Mouse (Mus musculus): ENCODE data around the gene Tet1. TPM values are rescaled to one million over a fixed set of nuclear protein-coding genes. Genes with fewer than 3 reads are reported as not detected.
"Not testable (repeated sequence)": the region's sequence is repeated elsewhere in the genome, so short reads cannot be mapped to it uniquely, and the experiment has no call there.

The Tet1 gene
- 29.2 and 32.1 TPM in 2 replicates for polyA plus RNA-seq (2015; fragmentation: Nextera tagmentation; extraction: Ambion mirVana)

DNA sequence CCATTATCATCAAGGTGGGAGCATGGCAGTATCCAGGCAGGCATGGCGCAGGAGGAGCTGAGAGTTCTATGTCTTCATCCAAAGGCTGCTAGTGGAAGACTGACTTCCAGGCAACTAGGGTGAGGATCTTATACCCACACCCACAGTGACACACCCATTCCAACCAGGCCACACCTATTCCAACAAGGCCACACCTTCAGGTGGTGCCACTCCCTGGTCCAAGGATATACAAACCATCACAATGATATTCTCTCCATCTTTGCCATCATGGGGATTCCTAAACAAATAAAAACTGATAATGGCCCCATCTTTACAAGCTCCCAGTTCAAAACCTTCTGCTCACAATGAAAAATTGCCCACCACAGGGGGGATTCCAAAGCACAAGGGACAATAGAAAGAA is at the start of gene Tet1:
Tet1 (minus strand) TSS at position 101 of the 400 bp plus-strand sequence.
- H3K4me1 ChIP-seq; ATAC-seq; H3K27me3 ChIP-seq; H3K36me3 ChIP-seq (ENCODE audit: poor library complexity, severe bottlenecking); H3K27ac ChIP-seq; H3K4me3 ChIP-seq; H3K4me2 ChIP-seq; H3K9me3 ChIP-seq (replicated peaks); H3K9ac ChIP-seq: not testable (repeated sequence)
- no CpG with 5 or more reads among the region's 1 CpGs for WGBS

DNA sequence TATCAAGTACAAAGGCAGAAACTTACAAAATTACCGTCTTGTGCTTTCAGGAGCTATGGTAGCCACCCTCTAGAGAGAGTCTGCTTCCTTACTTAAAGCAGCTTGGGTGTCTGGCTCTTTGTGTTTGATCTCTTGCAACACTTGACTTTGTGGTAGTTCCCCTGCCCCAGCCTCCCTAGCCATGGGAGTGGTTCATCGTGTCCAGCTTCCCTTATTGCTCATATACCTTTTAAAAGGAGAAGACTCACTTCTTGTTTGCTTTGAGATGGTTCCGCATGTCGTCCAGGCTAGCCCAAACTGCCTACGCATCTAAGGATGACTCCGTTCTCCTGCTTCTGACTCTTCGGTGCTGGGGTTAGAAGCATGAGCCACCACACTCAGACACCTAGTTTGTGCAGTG is 39.8 kb upstream of the Tet1 start:
- Histone ChIP-seq H3K4me2 (no peak overlapping the region), H3K4me3 (no peak overlapping the region), H3K27me3 (no peaks in the 10 kb centered on the region), H3K36me3 (ENCODE audit: poor library complexity, severe bottlenecking) (peaks cover 53% of the 10 kb centered on the region), H3K9me3 (replicated peaks) (no peaks in the 10 kb centered on the region), H3K4me1 (peaks cover 11% of the 10 kb centered on the region; the same call in 1 of the 2 replicates), H3K9ac (no peak overlapping the region; the same call in 1 of the 2 replicates), H3K27ac (no peak overlapping the region)
- 97% methylated on average over 7 of the region's 7 CpGs for WGBS
- no peak for ATAC-seq

DNA sequence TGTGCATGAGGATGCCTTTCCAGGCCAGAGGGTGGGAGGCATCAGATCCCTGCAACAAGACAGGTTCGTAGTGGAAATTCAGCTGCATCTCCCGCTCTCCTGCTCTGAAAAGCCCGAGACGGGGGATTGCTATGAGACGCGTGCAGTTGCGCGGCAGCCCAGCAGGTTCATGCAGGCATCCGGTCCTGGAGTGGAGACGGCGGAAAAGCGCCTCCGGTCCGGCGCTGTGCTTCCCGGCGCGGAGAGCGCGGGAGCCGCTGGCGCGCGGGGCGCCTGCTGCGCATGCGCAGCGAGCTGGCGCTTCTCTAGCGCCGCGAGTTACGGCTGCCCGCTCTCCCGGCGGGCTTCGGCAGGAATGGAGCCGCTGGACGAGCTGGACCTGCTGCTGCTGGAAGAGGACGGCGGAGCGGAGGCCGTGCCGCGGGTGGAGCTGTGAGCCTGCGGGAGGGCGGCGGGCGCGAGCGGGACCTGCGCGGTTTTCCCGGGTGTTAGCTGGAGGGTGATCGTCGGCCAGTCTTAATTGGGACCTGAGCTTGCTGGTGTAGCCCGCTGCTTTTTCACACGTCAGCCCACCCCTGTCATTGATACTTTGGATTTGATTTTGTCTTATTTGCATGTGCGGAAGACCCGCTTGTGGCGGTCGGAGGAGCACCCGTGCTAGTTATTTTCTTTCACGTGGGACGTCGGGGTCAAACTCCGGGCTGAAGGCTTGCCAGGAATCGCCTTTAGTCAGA is 38.1 kb upstream of the Tet1 start, which contains the start of gene Dna2:
Dna2 (plus strand) TSS at position 289 of the 734 bp plus-strand sequence.
- Histone ChIP-seq H3K4me3 (peak within 1 kb of the TSS; percentile 75), H3K27me3 (no peaks in the 10 kb centered on the region), H3K4me1 (peaks cover 11% of the 10 kb centered on the region; the same call in 1 of the 2 replicates), H3K9ac (peak within 1 kb of the TSS; percentile 87), H3K4me2 (peak within 1 kb of the TSS; percentile 72), H3K27ac (peak within 1 kb of the TSS; percentile 87), H3K9me3 (replicated peaks) (no peaks in the 10 kb centered on the region), H3K36me3 (ENCODE audit: poor library complexity, severe bottlenecking) (peaks cover 60% of the 10 kb centered on the region)
- under 1% methylated on average over 68 of the region's 68 CpGs for WGBS
- ATAC-seq: peak; percentile 96

DNA sequence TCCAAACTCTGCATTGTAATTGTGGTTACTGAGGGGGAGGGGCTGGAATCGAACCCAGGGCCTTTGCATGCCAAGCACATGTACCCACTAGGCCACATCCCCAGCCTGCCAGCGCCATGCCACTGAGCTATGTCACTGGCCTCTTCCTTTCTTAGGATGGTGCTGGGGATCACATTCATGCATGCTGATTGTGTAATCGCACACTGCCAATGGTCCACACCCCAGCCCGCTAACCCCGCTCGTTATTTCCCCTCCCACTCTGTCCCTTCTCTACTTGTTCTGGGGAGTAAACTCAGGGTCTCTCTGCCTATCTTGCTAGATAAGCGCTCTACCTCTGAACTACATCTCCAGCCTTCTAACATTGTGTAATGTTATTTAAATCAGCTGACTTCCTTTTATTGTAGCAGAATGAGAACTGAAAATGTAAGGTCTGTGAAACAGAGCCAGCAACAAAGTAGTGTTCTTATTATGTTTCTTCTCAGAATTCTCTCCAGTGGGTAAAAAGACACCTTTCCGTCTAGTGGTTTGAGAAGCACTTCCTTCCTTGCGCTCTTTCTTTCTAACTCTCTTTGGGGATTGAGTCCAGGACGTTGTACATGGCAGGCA is 36.3 kb upstream of the Tet1 start:
- H3K36me3 ChIP-seq (ENCODE audit: poor library complexity, severe bottlenecking): peaks cover 57% of the 10 kb centered on the region
- peaks cover 11% of the 10 kb centered on the region; the same call in 1 of the 2 replicates for H3K4me1 ChIP-seq
- H3K27ac ChIP-seq: no peak overlapping the region
- WGBS: 88% methylated on average over 10 of the region's 10 CpGs
- H3K9ac ChIP-seq: no peak overlapping the region
- H3K27me3 ChIP-seq: no peaks in the 10 kb centered on the region
- H3K9me3 ChIP-seq (replicated peaks): no peaks in the 10 kb centered on the region
- no peak for ATAC-seq
- H3K4me3 ChIP-seq: no peak overlapping the region
- no peak overlapping the region for H3K4me2 ChIP-seq

DNA sequence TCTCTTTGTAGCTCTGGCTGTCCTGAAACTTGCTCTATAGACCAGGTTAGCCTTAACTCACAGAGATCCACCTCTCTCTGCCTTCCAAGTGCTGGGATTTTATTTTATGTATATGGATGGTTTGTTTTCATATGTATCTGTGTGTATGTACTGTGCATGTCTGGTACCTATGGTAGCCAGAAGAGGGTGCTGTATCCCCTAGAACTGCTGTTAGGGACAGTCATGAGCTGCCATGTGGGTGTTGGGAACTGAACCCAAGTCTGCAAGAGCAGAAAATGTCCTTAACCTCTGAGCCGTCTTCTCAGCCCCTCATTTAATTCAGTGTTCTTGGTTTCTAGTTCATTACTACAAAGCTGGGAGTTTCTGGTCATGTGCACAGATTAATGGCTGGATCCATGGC is 23.6 kb upstream of the Tet1 start:
- H3K4me1 ChIP-seq: no peaks in the 10 kb centered on the region
- H3K27ac ChIP-seq: no peak overlapping the region
- no peak overlapping the region for H3K4me3 ChIP-seq
- peaks cover 58% of the 10 kb centered on the region for H3K36me3 ChIP-seq (ENCODE audit: poor library complexity, severe bottlenecking)
- 88% methylated on average over 1 of the region's 1 CpGs for WGBS
- no peak for ATAC-seq
- H3K9me3 ChIP-seq (replicated peaks): no peaks in the 10 kb centered on the region
- no peak overlapping the region for H3K9ac ChIP-seq
- H3K4me2 ChIP-seq: no peak overlapping the region
- no peaks in the 10 kb centered on the region for H3K27me3 ChIP-seq

DNA sequence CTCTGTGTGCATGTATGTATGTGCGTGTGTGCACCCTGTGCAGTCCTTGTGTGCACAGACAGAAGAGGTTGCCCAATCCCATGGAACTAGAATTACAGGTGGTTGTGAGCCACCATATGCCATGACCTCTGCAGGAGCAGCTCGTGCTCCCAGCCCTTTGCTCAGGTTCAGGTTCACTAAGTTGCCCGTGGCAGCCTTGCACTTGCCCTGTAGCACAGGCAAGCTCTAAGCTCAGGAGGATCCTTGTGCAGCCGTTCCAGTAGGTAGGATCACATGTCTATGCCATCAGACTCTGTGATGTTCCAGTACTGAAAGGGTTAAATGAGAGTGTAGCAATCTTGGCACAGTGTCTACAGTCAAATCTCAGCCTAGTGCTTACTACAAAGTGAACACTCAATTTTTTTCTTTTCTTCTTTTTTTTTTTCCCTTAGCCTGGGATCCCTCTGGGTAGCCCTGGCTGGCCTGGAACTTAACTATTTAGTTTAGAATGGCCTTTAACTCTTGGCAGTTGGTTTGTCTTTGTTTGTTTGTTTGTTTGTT is 15.4 kb upstream of the Tet1 start:
- no peak overlapping the region for H3K4me2 ChIP-seq
- no peak overlapping the region for H3K27ac ChIP-seq
- no peak for ATAC-seq
- no peaks in the 10 kb centered on the region for H3K9me3 ChIP-seq (replicated peaks)
- no peak overlapping the region for H3K4me3 ChIP-seq
- WGBS: 94% methylated on average over 4 of the region's 4 CpGs
- H3K27me3 ChIP-seq: no peaks in the 10 kb centered on the region
- no peak overlapping the region for H3K9ac ChIP-seq
- peaks cover 10% of the 10 kb centered on the region for H3K36me3 ChIP-seq (ENCODE audit: poor library complexity, severe bottlenecking)
- H3K4me1 ChIP-seq: peaks cover 19% of the 10 kb centered on the region

DNA sequence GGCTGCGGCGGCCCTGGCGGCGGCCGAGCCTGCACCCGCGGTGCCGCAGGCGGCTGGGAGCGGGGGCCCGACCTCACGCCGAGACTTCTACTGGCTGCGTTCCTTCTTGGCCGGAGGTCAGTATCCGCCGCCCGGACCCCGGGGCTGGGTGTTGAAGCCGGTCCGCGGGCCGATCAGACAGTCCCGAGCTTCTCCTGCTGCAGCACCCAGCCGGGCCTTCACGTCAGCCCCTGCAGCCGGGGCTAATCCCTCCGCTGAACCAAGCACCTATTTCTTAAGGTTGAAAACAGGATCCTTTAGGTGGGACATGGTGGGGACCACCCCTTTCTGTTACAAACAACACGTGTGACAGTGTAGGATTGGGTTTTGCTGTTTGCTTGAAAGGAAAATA is 12.0 kb upstream of the Tet1 start:
- under 1% methylated on average over 29 of the region's 29 CpGs for WGBS
- Histone ChIP-seq H3K4me1 (peaks cover 19% of the 10 kb centered on the region), H3K27me3 (no peaks in the 10 kb centered on the region), H3K9ac (peak overlapping the region; percentile 92), H3K4me3 (peak overlapping the region; percentile 91), H3K27ac (peak overlapping the region; percentile 83), H3K36me3 (ENCODE audit: poor library complexity, severe bottlenecking) (no peaks in the 10 kb centered on the region; the same call in 1 of the 2 replicates), H3K4me2 (peak overlapping the region; percentile 85), H3K9me3 (replicated peaks) (no peaks in the 10 kb centered on the region)
- peak; percentile 77 for ATAC-seq

DNA sequence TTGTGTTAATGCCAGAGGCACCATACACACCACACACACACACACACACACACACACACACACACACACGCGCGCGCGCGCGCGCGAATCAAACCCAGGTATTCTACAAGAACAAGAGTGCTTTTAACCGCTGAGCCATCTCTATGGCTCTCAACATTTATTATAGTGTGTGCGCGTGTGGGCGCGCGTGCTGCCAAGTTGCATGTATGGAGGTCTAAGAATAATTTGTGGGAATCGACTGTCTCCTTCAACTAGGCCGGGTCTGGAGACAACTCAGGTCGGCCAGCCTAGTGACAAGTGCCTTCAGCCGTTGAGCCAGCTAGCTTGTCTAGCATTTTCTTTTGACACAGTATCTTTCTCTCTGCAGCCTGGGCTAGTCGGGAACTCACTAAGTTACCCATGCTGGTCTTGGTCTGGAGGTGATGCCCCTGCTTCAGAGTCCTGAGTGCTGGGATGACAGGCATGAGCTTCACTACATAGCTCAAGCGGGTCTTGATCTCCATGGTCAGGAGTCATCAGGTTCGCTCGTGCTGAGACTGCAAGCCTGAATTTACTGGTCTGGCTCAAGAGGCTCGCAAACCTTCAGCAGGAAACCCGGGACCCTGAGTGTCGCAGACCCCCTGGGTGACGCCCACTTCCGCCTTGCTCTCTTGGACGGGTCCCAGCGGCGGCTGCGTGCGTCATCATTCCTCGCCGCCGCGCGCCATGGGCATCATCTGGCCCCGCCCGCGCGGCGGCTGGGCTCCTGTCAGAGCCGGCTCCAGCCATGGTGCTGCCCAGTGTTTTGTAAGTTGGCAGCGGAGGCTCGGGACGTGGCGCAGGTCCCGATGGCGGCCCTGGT is 11.3 kb upstream of the Tet1 start, which contains the start of gene Slc25a16:
Slc25a16 (plus strand) TSS at position 709 of the 841 bp plus-strand sequence.
- ATAC-seq: peak; percentile 97
- 5% methylated on average over 50 of the region's 50 CpGs for WGBS
- H3K4me3 ChIP-seq: peak within 1 kb of the TSS; percentile 91
- H3K4me1 ChIP-seq: peaks cover 19% of the 10 kb centered on the region
- peak within 1 kb of the TSS; percentile 83 for H3K27ac ChIP-seq
- H3K27me3 ChIP-seq: no peaks in the 10 kb centered on the region
- peak within 1 kb of the TSS; percentile 85 for H3K4me2 ChIP-seq
- H3K9me3 ChIP-seq (replicated peaks): no peaks in the 10 kb centered on the region
- no peaks in the 10 kb centered on the region; the same call in 1 of the 2 replicates for H3K36me3 ChIP-seq (ENCODE audit: poor library complexity, severe bottlenecking)
- H3K9ac ChIP-seq: peak within 1 kb of the TSS; percentile 92

DNA sequence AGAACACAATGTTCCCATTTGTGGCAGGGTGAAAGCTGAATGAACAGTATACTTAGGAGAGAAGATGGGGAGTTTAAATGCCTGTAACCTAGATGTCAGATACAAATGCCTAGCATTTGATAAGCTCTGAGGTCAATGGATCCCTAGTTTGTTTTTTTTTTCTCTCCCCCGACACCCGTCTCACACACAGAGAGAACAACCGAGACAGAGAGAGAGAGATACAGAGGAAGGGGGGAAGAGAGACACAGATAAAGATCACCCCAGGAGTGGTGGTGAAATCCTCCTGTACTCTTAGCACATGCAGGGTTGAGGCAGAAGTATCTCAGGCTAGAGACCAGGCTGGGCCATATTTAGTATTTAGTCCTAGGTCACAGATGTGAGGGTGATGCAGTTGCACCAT is 10.2 kb upstream of the Tet1 start:
- WGBS: 81% methylated on average over 3 of the region's 3 CpGs

DNA sequence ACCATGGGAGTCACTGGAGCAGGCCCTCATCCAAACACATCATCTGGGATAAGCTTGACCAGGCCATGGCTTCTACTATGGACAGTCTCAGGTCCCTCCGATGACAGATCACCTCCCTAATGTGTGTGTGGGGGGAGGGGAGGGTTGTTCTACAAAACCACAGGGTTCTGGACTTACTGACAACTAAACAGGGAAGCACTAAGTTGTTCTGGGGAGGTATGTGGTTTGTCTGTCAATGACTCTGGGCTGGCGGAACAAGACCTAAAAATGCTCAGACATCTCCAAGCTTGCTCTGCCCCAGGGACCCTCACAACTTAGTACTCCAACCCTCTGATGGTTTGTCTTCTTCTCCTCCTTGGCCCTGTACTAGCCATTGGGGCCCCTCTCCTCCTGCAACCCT is 2.3 kb upstream of the Tet1 start:
- WGBS: 92% methylated on average over 2 of the region's 2 CpGs
- Histone ChIP-seq H3K9ac (no peak overlapping the region), H3K27me3 (no peaks in the 10 kb centered on the region), H3K36me3 (ENCODE audit: poor library complexity, severe bottlenecking) (no peaks in the 10 kb centered on the region), H3K4me3 (no peak overlapping the region), H3K9me3 (replicated peaks) (no peaks in the 10 kb centered on the region), H3K27ac (no peak overlapping the region), H3K4me2 (no peak overlapping the region), H3K4me1 (no peaks in the 10 kb centered on the region)
- ATAC-seq: no peak

More for the DNA sequence above, 10.2 kb upstream of the Tet1 start:
- no peaks in the 10 kb centered on the region; the same call in 1 of the 2 replicates for H3K36me3 ChIP-seq (ENCODE audit: poor library complexity, severe bottlenecking)
- no peak overlapping the region for H3K27ac ChIP-seq
- no peaks in the 10 kb centered on the region for H3K27me3 ChIP-seq
- no peak overlapping the region for H3K9ac ChIP-seq
- H3K4me3 ChIP-seq: no peak overlapping the region
- H3K9me3 ChIP-seq (replicated peaks): no peaks in the 10 kb centered on the region
- H3K4me2 ChIP-seq: no peak overlapping the region
- no peak for ATAC-seq
- peaks cover 19% of the 10 kb centered on the region for H3K4me1 ChIP-seq

DNA sequence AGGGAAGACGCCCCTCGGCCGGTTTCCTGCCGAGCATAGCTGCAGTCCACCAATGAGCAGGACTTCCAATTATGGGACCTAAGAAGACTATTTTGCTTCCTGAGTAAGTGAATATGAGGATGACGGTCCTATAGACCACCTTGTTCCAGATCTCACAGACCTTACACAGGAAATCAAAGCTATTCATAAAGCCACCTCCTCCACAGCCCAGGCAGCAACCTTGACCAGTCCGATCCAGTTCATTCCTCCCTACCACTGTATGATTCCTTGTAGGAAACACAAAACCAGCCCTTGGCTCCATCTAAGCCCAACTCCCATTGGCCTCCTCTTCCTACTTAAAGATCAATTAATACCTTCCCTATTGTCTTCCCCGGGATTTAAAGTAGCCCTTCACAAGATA is 2.5 kb downstream of the Tet1 start:
- Histone ChIP-seq H3K27ac (no peak overlapping the region), H3K27me3 (no peaks in the 10 kb centered on the region), H3K4me2 (no peak overlapping the region), H3K4me3 (no peak overlapping the region), H3K9ac (no peak overlapping the region), H3K36me3 (ENCODE audit: poor library complexity, severe bottlenecking) (no peaks in the 10 kb centered on the region), H3K9me3 (replicated peaks) (no peaks in the 10 kb centered on the region), H3K4me1 (no peaks in the 10 kb centered on the region)
- 96% methylated on average over 7 of the region's 7 CpGs for WGBS
- no peak for ATAC-seq

All from forebrain, embryonic 13.5 days (tissue).